Mouse (Mus musculus) spleen, adult 2 months (tissue): ENCODE measurements around the gene Srsf2.

ENCODE experiments used
- CTCF ChIP-seq: fragments of 200-500 bp; IDR thresholded peaks from 2 replicates; pipeline ENCODE4 v1.5.1; 2011; ENCODE audit warnings: mild to moderate bottlenecking, inconsistent platforms; ENCODE audit not compliant: insufficient read depth, insufficient read length, insufficient replicate concordance; ENCODE audit errors: extremely low read depth
- POLR2A ChIP-seq: fragments of 200-500 bp; IDR thresholded peaks from 2 replicates; pipeline ENCODE4 v1.6.1; 2011; ENCODE audit warnings: low read depth, low read length, inconsistent platforms

- TF ChIP-seq CTCF (no peak), POLR2A (no peak)
Measured at GRCm38 (mm10) chr11:116810528-116810927, 42.4 kb downstream of the Srsf2 start.
